Mouse (Mus musculus): ENCODE data around the gene Noxo1. TPM values are rescaled to one million over a fixed set of nuclear protein-coding genes. Genes with fewer than 3 reads are reported as not detected.

Noxo1 gene
- polyA plus RNA-seq, 1 experiment, result 2.5 TPM

- no peak for TF ChIP-seq POLR2A (IDR thresholded peaks at IDR 0.05; ENCODE audit: borderline replicate concordance, control insufficient read depth, low read depth, low read length)
- TF ChIP-seq CTCF (IDR thresholded peaks at IDR 0.05; ENCODE audit: control insufficient read depth, insufficient read depth, low read length), result no peak
- WGBS, result 79% methylated on average over 7 of the region's 7 CpGs
- no peaks in the 10 kb centered on the region; the same call in 1 of the 2 replicates for H3K4me1 ChIP-seq (ENCODE audit: control insufficient read depth, insufficient read depth, low read length)
- H3K27ac ChIP-seq (ENCODE audit: control insufficient read depth, insufficient read depth, low read depth, low read length, poor library complexity), result peak overlapping the region; percentile 78
- H3K4me3 ChIP-seq (replicated peaks; ENCODE audit: control insufficient read depth, low read depth, low read length), result no peak overlapping the region
Observed at GRCm38 (mm10) chr17:24735446-24735845, 39.4 kb downstream of the Noxo1 start.

GRCm38 (mm10) chr17:24736330-24737051 is 40.5 kb downstream of the Noxo1 start, which contains the start of gene Msrb1:
Gene Msrb1, plus strand, starts transcription at chr17:24736642.
- peak within 1 kb of the TSS; percentile 86 for H3K4me3 ChIP-seq (replicated peaks; ENCODE audit: control insufficient read depth, low read depth, low read length)
- 0 out of 2 replicates have a peak, but pooled peaks have one; percentile 5 for TF ChIP-seq CTCF (IDR thresholded peaks at IDR 0.05; ENCODE audit: control insufficient read depth, insufficient read depth, low read length)
- peak; percentile 89 for TF ChIP-seq POLR2A (IDR thresholded peaks at IDR 0.05; ENCODE audit: borderline replicate concordance, control insufficient read depth, low read depth, low read length)
- H3K27ac ChIP-seq (ENCODE audit: control insufficient read depth, insufficient read depth, low read depth, low read length, poor library complexity), result peak within 1 kb of the TSS; percentile 87
- 1% methylated on average over 29 of the region's 29 CpGs for WGBS
- no peaks in the 10 kb centered on the region; the same call in none of the 2 replicates for H3K4me1 ChIP-seq (ENCODE audit: control insufficient read depth, insufficient read depth, low read length)

- peak; percentile 32; the same call in 1 of the 2 replicates for TF ChIP-seq POLR2A (IDR thresholded peaks at IDR 0.05; ENCODE audit: borderline replicate concordance, control insufficient read depth, low read depth, low read length)
- TF ChIP-seq CTCF (IDR thresholded peaks at IDR 0.05; ENCODE audit: control insufficient read depth, insufficient read depth, low read length), result no peak
- H3K27ac ChIP-seq (ENCODE audit: control insufficient read depth, insufficient read depth, low read depth, low read length, poor library complexity), result peak overlapping the region; percentile 87
- peak overlapping the region; percentile 86 for H3K4me3 ChIP-seq (replicated peaks; ENCODE audit: control insufficient read depth, low read depth, low read length)
- H3K4me1 ChIP-seq (ENCODE audit: control insufficient read depth, insufficient read depth, low read length), result peaks cover 2% of the 10 kb centered on the region
- 13% methylated on average over 8 of the region's 8 CpGs for WGBS
Observed at GRCm38 (mm10) chr17:24737135-24737810, 41.2 kb downstream of the Noxo1 start.

- peaks cover 2% of the 10 kb centered on the region for H3K4me1 ChIP-seq (ENCODE audit: control insufficient read depth, insufficient read depth, low read length)
- TF ChIP-seq POLR2A (IDR thresholded peaks at IDR 0.05; ENCODE audit: borderline replicate concordance, control insufficient read depth, low read depth, low read length) (no peak), CTCF (IDR thresholded peaks at IDR 0.05; ENCODE audit: control insufficient read depth, insufficient read depth, low read length) (no peak)
- WGBS, result 81% methylated on average over 4 of the region's 4 CpGs
- no peak overlapping the region; the same call in 1 of the 2 replicates for H3K27ac ChIP-seq (ENCODE audit: control insufficient read depth, insufficient read depth, low read depth, low read length, poor library complexity)
- peak overlapping the region; percentile 61 for H3K4me3 ChIP-seq (replicated peaks; ENCODE audit: control insufficient read depth, low read depth, low read length)
Observed at GRCm38 (mm10) chr17:24738238-24738637, 42.2 kb downstream of the Noxo1 start.

GRCm38 (mm10) chr17:24739926-24740325 is 43.9 kb downstream of the Noxo1 start:
- Histone ChIP-seq H3K4me1 (ENCODE audit: control insufficient read depth, insufficient read depth, low read length) (peaks cover 2% of the 10 kb centered on the region), H3K27ac (ENCODE audit: control insufficient read depth, insufficient read depth, low read depth, low read length, poor library complexity) (no peak overlapping the region), H3K4me3 (replicated peaks; ENCODE audit: control insufficient read depth, low read depth, low read length) (no peak overlapping the region)
- WGBS, result 70% methylated on average over 8 of the region's 8 CpGs
- TF ChIP-seq POLR2A (IDR thresholded peaks at IDR 0.05; ENCODE audit: borderline replicate concordance, control insufficient read depth, low read depth, low read length) (no peak), CTCF (IDR thresholded peaks at IDR 0.05; ENCODE audit: control insufficient read depth, insufficient read depth, low read length) (no peak)

- 39% methylated on average over 8 of the region's 8 CpGs for WGBS
- peak overlapping the region; percentile 69 for H3K27ac ChIP-seq (ENCODE audit: control insufficient read depth, insufficient read depth, low read depth, low read length, poor library complexity)
Observed at GRCm38 (mm10) chr17:24742307-24742706, 46.3 kb downstream of the Noxo1 start.

GRCm38 (mm10) chr17:24743896-24744295 is 47.9 kb downstream of the Noxo1 start:
- 80% methylated on average over 5 of the region's 5 CpGs for WGBS
- H3K27ac ChIP-seq (ENCODE audit: control insufficient read depth, insufficient read depth, low read depth, low read length, poor library complexity), result no peak overlapping the region
- TF ChIP-seq POLR2A (IDR thresholded peaks at IDR 0.05; ENCODE audit: borderline replicate concordance, control insufficient read depth, low read depth, low read length), result no peak
- no peak for TF ChIP-seq CTCF (IDR thresholded peaks at IDR 0.05; ENCODE audit: control insufficient read depth, insufficient read depth, low read length)
- no peak overlapping the region for H3K4me3 ChIP-seq (replicated peaks; ENCODE audit: control insufficient read depth, low read depth, low read length)
- H3K4me1 ChIP-seq (ENCODE audit: control insufficient read depth, insufficient read depth, low read length), result peaks cover 2% of the 10 kb centered on the region

More at GRCm38 (mm10) chr17:24742307-24742706, 46.3 kb downstream of the Noxo1 start:
- Histone ChIP-seq H3K4me3 (replicated peaks; ENCODE audit: control insufficient read depth, low read depth, low read length) (peak overlapping the region; percentile 29), H3K4me1 (ENCODE audit: control insufficient read depth, insufficient read depth, low read length) (peaks cover 2% of the 10 kb centered on the region)
- no peak for TF ChIP-seq POLR2A (IDR thresholded peaks at IDR 0.05; ENCODE audit: borderline replicate concordance, control insufficient read depth, low read depth, low read length)
- TF ChIP-seq CTCF (IDR thresholded peaks at IDR 0.05; ENCODE audit: control insufficient read depth, insufficient read depth, low read length), result no peak

GRCm38 (mm10) chr17:24744381-24744780 is 48.3 kb downstream of the Noxo1 start:
- no peak overlapping the region; the same call in 1 of the 2 replicates for H3K27ac ChIP-seq (ENCODE audit: control insufficient read depth, insufficient read depth, low read depth, low read length, poor library complexity)
- TF ChIP-seq POLR2A (IDR thresholded peaks at IDR 0.05; ENCODE audit: borderline replicate concordance, control insufficient read depth, low read depth, low read length) (no peak), CTCF (IDR thresholded peaks at IDR 0.05; ENCODE audit: control insufficient read depth, insufficient read depth, low read length) (no peak)
- H3K4me3 ChIP-seq (replicated peaks; ENCODE audit: control insufficient read depth, low read depth, low read length), result no peak overlapping the region
- WGBS, result 70% methylated on average over 3 of the region's 3 CpGs
- peaks cover 2% of the 10 kb centered on the region for H3K4me1 ChIP-seq (ENCODE audit: control insufficient read depth, insufficient read depth, low read length)
